Mouse (Mus musculus) olfactory bulb, adult 2 months (tissue): Measurements from ENCODE around the gene Fbxw9. TPM values are rescaled to one million over a fixed set of nuclear protein-coding genes. Genes with fewer than 3 reads are reported as not detected.

Experiments
- H3K27ac ChIP-seq: fragments of 200-500 bp; 2 replicates; pipeline ENCODE4 v1.5.1; 2012; ENCODE audit warnings: low read depth, low read length; ENCODE audit not compliant: insufficient read depth
- H3K4me1 ChIP-seq: fragments of 200-500 bp; 2 replicates; pipeline ENCODE4 v1.6.1; 2012; ENCODE audit warnings: low read length; ENCODE audit not compliant: control insufficient read depth, insufficient read depth
- H3K4me3 ChIP-seq: fragments of 200-500 bp; 2 replicates; pipeline ENCODE4 v1.5.1; 2012; ENCODE audit warnings: mild to moderate bottlenecking, low read depth, low read length, moderate library complexity; ENCODE audit not compliant: insufficient read depth
- CTCF ChIP-seq: fragments of 200-500 bp; IDR thresholded peaks from 2 replicates; pipeline ENCODE4 v1.5.1; 2012; ENCODE audit warnings: low read depth, mild to moderate bottlenecking, low read length, moderate library complexity; ENCODE audit not compliant: insufficient read depth
- POLR2A ChIP-seq: fragments of 200-500 bp; IDR thresholded peaks from 2 replicates; pipeline ENCODE4 v1.6.1; 2012; ENCODE audit warnings: mild to moderate bottlenecking, low read depth, low read length, moderate library complexity; ENCODE audit not compliant: insufficient read depth
- WGBS: fragments of 180-500 bp; shearing (Covaris S2); methylation state at CpG from one replicate; pipeline ENCODE4 v1.1.7; 2018; 5-methylcytosine and 5-hydroxymethylcytosine counted together
- polyA plus RNA-seq: library from polyadenylated mRNA; stranded (reverse); fragments of >200 nt; gene quantifications from 2 replicates; pipeline ENCODE4 v1.2.4, GENCODE M21; 2012; ENCODE audit warnings: low replicate concordance; ENCODE audit not compliant: missing spikeins, insufficient read depth, insufficient read length

The Fbxw9 gene
- polyA plus RNA-seq, 1 experiment: not detected

- peak within 1 kb of the TSS; percentile 95 for H3K27ac ChIP-seq
- peaks cover 13% of the 10 kb centered on the region for H3K4me1 ChIP-seq
- under 1% methylated on average over 74 of the region's 75 CpGs for WGBS
- TF ChIP-seq POLR2A: peak; percentile 97
- TF ChIP-seq CTCF: peak; percentile 22; the same call in 1 of the 2 replicates
- H3K4me3 ChIP-seq: peak within 1 kb of the TSS; percentile 96
Measured at GRCm38 (mm10) chr8:85026670-85027515, 33.0 kb upstream of the Fbxw9 start, which contains the start of gene Trir. Gene Trir, plus strand, starts transcription at chr8:85026823.

- H3K27ac ChIP-seq: no peak overlapping the region
- H3K4me3 ChIP-seq: peak overlapping the region; percentile 96
- H3K4me1 ChIP-seq: peaks cover 13% of the 10 kb centered on the region
- under 1% methylated on average over 13 of the region's 13 CpGs for WGBS
- TF ChIP-seq CTCF: no peak
- TF ChIP-seq POLR2A: no peak
Measured at GRCm38 (mm10) chr8:85027516-85027855, 32.4 kb upstream of the Fbxw9 start.

GRCm38 (mm10) chr8:85027922-85028321 is 31.9 kb upstream of the Fbxw9 start:
- 14% methylated on average over 2 of the region's 2 CpGs for WGBS
- no peak overlapping the region for H3K27ac ChIP-seq

GRCm38 (mm10) chr8:85029271-85029670 is 30.6 kb upstream of the Fbxw9 start:
- 81% methylated on average over 14 of the region's 14 CpGs for WGBS
- H3K4me1 ChIP-seq: peaks cover 7% of the 10 kb centered on the region
- H3K4me3 ChIP-seq: no peak overlapping the region
- no peak overlapping the region for H3K27ac ChIP-seq
- TF ChIP-seq POLR2A (no peak), CTCF (no peak)

More at GRCm38 (mm10) chr8:85027922-85028321, 31.9 kb upstream of the Fbxw9 start:
- Histone ChIP-seq H3K4me1 (peaks cover 13% of the 10 kb centered on the region), H3K4me3 (no peak overlapping the region)
- TF ChIP-seq POLR2A: no peak
- TF ChIP-seq CTCF: no peak

- H3K4me1 ChIP-seq: peaks cover 7% of the 10 kb centered on the region
- no peak for TF ChIP-seq POLR2A
- TF ChIP-seq CTCF: no peak
- H3K27ac ChIP-seq: no peak overlapping the region
- no peak overlapping the region for H3K4me3 ChIP-seq
- 80% methylated on average over 4 of the region's 4 CpGs for WGBS
Measured at GRCm38 (mm10) chr8:85032622-85033311, 27.1 kb upstream of the Fbxw9 start.

GRCm38 (mm10) chr8:85033867-85034266 is 26.0 kb upstream of the Fbxw9 start:
- peaks cover 10% of the 10 kb centered on the region for H3K4me1 ChIP-seq
- H3K4me3 ChIP-seq: no peak overlapping the region
- H3K27ac ChIP-seq: no peak overlapping the region
- 72% methylated on average over 1 of the region's 1 CpGs for WGBS
- no peak for TF ChIP-seq CTCF

GRCm38 (mm10) chr8:85034764-85035163 is 25.1 kb upstream of the Fbxw9 start:
- H3K27ac ChIP-seq: no peak overlapping the region
- 4% methylated on average over 13 of the region's 13 CpGs for WGBS
- peaks cover 6% of the 10 kb centered on the region for H3K4me1 ChIP-seq
- H3K4me3 ChIP-seq: no peak overlapping the region; the same call in 1 of the 2 replicates
- no peak for TF ChIP-seq CTCF
- TF ChIP-seq POLR2A: no peak

GRCm38 (mm10) chr8:85035165-85035727 is 24.6 kb upstream of the Fbxw9 start:
- H3K27ac ChIP-seq: no peak overlapping the region

More at GRCm38 (mm10) chr8:85035165-85035727, 24.6 kb upstream of the Fbxw9 start:
- WGBS: 4% methylated on average over 12 of the region's 12 CpGs
- Histone ChIP-seq H3K4me3 (no peak overlapping the region), H3K4me1 (peaks cover 6% of the 10 kb centered on the region)
- TF ChIP-seq POLR2A (no peak), CTCF (no peak)
